Mouse (Mus musculus) Muller cell, postnatal 12 days (primary cell): Measurements from ENCODE around the gene Sult5a1.
"Not testable (repeated sequence)": the region's sequence is repeated elsewhere in the genome, so short reads cannot be mapped to it uniquely, and the experiment has no call there.

ENCODE experiments used
- DNase-seq: peaks from one replicate; pipeline ENCODE4 v3.0.0-alpha.2; 2015; ENCODE audit errors: inconsistent ontology term

Gene Sult5a1

DNA sequence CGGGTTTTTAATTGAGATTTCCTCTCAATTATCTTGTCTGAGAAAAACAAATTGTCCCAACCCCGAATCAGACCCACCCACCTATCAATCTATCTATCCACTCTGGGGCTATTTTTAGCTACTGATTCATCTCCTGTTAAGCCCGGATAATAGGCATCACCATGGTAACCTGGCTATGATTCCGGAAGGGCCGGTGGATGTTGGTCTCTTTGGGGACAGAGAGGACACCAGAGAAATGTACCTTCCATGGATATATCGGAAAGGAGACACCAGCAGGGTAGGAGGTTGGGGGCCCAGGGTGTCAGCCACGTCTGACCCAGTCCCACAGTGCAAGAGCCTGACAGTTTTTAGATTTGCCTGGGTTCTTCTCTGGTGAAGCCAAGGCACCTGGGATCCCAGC, 22.7 kb downstream of the Sult5a1 start:
- peak; percentile 75 for DNase-seq

DNA sequence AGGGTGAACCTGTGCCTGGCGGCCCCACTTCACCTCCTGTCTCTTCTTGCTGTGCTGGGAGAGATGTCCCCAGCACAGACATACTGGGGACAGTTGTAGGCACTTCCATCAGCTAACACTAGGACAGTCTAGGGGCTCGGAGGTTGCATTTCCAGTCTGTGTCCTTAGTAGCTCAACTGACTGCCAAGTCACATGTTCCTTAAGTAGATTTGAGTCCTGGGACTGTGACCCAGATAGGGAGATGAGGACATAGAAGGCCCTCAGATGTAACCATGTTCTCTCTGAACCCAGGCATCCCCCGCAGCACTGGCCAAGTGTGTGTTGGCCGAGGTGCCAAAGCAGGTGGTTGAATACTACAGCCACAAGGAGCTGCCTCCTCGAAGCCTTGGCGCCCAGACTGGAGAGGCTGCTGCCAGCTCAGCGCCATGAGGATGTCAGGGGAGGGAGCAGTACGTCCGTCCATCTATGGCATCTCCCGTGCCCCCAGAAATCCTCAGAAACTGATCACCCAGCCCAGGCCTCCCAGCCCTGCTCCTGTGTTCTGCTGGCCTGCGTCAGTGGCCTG, 23.9 kb downstream of the Sult5a1 start:
- DNase-seq: no peak

DNA sequence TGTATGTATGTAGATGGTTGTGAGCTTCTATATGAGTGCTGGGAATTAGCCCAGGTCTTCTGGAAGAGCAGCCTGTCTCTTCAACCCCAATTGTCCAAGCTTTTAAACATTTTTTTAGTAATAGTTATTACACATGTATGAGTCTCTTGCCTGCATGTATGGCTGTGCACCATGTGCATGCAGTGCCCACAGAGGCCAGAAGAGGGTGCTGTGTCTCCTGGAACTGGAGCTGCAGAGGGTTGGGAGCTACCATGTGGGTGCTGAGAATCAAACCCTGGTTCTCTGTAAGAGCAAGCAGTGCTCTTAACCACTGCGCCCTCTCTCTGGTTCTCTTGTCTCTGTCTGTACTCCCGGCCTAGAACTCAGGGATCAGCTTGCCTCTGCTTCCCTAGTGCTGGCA, 25.2 kb downstream of the Sult5a1 start:
- no peak for DNase-seq

DNA sequence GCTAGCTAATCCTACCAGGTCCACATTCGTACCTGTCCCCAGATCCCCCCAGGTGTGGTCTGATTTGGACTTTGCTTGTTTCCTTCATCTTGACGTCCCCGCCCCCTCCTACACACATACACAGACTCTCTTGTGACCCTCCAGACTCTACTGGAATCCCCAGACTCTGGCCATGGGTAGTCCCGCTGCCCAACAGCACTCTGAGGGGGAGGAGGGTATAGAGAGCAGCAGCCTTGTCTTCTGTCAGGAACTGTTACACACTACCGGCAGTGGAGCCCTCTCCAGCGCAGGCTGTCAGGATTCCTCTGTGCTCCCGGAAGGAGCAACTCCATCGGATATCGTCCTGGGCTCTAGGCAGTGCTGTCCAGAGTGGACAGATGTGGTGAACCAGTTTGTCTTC, 27.1 kb downstream of the Sult5a1 start:
- DNase-seq: no peak

DNA sequence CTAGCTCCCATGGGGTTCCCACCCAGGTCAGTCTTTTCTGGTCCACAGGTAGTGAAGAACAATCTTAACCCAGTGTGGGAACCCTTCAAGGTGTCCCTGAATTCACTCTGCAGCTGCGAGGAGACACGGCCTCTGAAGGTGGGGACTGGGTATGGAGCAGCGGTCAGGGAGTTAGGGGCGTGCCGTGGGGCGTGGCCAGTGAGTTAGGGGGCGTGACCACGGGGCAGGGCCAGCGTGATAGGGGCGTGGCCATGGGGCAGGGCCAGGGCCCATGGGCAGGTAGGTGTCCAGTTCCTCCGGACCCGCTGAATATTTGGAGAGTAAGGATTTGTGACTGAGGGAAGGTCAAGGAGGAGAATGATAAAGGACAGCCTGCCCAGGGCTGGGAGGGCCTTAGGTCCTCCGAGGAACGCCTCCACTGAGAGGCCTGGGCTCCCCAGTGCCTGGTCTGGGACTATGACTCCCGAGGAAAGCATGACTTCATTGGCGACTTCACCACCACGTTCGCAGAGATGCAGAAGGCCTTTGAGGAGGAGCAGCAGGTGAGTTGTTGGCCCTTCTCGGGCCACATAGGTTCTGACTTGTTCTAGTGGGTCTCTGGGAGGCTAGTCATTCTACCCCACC, 31.8 kb downstream of the Sult5a1 start:
- DNase-seq: no peak

DNA sequence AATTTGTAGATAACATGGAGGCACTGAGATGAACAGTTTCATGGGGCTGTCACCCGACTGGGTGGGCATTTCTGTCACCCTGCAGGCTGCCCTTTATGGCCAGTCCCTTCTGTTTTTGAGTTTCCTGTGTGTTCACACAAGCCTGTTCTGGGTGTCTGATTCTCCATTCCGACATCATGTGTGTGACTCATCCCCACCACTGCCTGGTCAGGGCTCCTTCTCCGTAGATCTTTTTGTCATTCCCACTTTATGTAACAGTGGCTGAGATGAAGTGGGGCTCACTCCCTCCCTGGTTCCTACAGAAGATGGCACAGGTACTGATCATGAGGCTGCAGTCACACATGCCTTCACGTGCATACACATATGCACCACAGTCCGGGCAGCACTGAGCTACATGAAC, 35.4 kb downstream of the Sult5a1 start:
- DNase-seq: no peak

DNA sequence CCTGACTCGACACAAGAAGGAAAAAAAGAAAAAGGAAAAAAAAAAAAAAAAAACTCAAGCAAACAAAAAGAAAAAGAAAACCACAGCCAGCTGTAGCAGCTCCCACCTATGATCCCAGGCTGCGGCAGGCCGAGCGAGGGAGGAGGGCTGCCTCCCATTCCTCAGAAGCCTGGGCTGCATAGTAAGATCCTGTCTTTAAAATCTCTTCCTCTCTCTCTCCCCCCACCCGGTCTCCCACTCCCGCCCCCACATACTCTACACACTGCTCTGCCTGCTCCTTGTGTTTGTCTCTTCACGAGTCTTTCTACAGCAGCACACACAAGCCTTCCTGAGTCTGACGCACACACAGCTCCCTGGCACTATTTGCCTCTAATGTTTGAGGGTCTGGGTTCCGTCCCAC, 36.1 kb downstream of the Sult5a1 start:
- DNase-seq: no peak

DNA sequence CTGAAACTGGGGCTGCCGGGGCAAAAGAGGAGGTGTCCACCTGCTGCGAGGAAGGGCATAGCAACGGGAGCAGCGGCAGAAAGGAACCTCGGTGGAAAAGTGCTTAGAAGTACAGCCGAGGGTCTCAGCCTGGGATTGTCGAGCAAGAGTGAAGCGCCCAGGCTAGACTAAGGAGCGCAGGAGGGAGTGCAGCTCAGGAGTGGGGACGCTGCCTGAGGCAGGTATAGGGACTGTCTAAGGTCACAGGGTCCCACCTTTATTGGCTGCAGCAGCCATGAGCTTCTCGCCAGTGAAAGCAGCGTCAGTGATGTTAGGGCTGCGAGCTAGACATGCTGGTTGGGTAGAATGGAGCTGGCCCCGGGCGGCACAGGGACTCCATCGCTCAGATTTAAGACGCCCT, 40.4 kb downstream of the Sult5a1 start:
- DNase-seq: no peak

DNA sequence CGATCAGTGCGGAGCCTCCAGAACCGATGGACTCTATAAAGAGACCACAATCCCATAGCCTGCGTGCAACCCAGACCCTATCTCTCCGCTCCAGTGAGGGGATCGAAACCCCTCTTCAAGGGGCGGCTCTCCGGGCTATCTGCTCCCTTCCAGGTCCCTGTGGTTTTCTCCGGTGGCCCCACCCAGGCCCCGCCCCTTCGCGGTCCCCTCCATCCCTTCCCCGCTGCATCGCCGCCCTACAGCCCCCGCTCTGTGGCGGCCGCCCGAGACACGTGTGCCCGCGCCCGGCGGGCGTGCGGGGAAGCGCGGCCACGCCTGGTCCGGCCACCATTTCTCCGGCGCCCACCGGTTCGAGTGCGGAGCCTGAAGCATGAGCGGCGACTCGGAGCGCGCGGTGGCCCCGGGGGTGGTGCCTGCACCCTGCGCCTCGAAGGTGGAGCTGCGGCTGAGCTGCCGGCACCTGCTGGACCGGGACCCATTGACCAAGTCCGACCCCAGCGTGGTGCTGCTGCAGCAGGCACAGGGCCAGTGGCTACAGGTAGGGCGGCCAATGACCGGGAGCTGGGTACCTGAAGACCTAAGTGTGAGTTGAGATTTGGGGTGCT, 40.9 kb downstream of the Sult5a1 start, which contains the start of gene Cpne7:
TSS of gene Cpne7 (plus strand) at position 248 of the 605 bp plus-strand sequence.
- DNase-seq: no peak

DNA sequence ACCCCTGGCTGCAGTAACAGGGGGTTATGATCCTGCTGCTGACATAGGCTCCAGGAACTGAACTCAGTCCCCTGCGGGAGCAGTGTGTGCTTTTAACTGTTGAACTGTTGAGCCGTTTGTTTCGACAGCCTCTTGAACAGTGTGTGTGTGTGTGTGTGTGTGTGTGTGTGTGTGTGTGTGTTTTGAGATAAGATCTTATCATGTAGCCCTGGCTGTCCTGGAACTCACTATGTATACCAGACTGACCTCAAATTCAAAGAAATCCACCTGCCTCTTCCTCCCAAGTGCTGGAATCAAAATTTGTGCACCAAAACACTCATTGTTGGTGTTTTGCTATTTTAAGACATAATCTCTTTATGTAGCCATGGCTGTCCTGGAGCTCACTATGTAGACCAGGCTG, 43.5 kb downstream of the Sult5a1 start:
- DNase-seq: no peak

DNA sequence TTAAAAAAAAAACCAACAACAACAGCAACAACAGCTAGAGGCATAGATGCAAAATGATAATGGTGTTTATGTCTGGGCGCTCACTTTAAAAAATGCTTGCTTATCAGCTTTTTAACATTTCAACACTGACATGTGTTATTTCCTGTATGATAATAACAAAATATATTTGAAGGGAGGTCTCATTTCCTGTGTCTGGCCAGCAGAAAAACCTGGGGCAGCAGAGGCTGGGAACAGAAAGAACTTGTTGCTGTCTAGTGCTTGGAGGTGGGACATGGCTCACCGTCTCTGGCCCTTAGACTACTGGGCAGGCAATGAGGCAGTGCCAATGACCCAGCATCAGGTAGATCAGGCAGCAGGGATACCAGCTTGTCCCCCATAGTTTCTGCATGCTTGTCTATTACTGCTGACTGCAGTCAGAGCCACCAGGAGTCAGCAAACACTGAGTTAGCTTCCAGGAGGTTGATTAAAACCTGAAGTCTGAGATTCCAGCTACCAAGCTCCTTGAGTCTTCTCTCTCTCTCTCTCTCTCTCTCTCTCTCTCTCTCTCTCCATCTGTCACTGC, 44.1 kb downstream of the Sult5a1 start:
- DNase-seq: no peak

DNA sequence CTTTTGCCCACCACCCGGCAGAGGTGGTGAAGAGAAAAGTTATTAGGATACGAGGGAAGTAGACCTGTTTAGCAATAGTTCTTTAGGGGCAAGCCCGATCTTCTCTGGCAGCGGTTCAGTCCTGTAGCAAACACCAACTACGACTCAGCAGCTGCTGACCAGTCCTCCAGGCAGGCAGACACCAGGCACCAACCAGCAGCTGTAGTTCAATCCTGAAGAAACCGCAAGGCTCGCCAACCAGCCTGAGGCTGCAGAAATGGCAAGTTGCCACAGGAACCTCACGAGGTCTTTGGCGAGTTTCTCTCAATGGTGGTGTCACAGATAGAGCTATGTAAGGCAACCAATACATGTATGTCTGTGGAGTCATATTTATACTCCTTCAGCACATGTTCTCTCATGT, 45.2 kb downstream of the Sult5a1 start:
- no peak for DNase-seq

DNA sequence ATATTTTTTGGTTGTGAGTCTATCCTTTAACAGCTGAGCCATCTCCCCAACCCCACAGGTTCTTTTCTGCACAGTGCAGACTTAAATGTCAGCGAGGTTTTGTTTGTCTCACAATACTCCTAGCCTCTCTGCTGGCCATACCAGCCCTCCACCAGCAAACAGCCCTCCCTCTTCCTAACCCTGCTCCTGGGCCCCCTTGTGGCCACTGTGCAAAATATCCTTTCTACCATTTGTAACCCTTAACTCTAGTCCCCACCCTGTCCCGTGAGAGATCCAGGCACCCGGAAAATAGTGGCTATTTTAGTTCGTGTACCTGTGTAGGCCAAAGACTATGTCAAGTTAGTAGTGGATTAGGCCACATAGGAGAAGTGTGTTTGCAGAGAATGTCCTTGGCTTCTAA, 47.5 kb downstream of the Sult5a1 start:
- peak; percentile 63 for DNase-seq

DNA sequence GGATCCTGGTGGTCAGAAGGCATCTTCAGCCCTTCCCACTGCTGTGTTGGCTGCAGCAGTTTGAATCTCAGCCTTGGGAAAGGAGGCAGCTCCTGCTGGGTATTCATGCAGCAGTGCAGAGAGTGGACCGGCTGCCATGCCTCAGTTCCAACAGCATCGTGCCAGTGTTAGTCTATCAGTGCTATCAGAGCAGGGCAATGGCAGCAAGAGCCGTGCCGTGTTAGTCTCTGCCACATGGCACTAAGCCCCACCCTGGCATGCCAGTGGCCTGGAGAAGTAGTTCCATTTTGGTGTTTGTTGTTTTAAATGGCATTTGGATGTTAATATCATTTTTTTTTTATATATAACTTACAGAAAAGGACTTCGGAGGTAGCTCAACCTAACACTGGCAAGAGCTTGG, 49.2 kb downstream of the Sult5a1 start:
- DNase-seq: no peak

DNA sequence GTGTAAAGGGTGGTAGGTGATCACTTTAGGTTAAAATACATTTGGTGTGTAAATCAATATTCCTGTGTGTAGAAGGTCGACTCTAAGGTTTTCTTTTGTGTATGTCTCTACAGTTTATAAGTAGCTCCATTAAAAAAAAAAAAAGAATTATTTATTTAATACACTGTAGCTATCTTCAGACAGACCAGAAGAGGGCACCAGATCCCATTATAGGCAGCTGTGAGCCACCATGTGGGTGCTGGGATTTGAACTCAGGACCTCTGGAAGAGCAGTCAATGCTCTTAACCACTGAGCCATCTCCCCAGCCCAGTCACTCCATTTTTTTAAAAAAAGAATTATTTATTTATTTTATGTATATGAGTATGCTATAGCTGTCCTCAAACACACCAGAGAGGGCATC, 50.1 kb downstream of the Sult5a1 start:
- no peak for DNase-seq

DNA sequence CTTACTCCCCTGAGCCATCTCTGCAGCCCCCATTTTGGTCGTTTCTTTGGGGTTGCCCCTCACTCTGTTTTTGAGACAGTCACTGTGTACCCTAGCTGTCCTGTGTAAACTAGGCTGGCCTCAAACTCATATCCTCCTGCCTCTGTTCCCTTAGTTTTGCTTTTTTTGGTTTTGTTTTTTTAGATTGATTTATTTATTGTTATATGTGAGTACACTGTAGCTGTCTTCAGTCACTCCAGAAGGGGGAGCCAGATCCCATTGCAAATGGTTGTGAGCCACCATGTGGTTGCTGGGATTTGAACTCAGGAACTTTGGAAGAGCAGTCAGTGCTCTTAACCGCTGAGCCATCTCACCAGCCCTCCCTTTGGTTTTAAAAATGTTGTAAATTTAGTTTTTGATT, 51.6 kb downstream of the Sult5a1 start:
- no peak for DNase-seq

DNA sequence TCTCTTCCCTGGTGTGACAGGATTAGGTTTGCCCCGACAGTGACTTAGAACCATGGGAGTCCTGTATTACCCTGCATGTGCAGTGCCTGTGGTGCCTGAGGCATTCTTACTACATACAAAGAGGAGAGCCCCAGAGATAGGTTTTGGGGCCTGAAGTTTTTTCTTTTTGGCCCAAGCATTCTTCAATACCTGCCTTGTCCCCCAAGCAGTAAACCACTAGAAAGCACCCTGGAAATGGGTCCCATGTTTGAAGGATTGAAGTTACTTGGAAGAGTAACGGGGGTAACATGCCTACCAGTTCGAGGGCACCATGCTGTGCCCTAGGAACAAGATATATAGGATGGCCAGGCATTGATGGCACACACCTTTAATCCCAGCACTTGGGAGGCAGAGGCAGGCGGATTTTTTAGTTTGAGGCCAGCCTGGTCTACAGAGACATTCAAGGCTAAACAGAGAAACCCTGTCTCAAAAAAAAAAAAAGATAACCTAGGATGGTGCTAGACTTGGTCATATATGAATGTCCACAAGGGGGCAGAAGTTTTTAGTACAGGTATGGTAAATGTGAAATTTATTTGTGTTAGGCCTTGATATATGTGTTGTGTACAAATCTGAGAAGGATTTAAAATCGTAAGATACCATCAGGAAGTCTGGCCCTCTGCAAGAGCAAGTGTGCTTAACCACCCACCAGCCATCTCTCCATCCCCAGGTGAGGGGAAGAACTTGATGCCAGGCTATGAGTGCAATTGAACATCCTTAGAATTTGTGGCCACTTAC, 52.4 kb downstream of the Sult5a1 start:
- DNase-seq: peak; percentile 33

DNA sequence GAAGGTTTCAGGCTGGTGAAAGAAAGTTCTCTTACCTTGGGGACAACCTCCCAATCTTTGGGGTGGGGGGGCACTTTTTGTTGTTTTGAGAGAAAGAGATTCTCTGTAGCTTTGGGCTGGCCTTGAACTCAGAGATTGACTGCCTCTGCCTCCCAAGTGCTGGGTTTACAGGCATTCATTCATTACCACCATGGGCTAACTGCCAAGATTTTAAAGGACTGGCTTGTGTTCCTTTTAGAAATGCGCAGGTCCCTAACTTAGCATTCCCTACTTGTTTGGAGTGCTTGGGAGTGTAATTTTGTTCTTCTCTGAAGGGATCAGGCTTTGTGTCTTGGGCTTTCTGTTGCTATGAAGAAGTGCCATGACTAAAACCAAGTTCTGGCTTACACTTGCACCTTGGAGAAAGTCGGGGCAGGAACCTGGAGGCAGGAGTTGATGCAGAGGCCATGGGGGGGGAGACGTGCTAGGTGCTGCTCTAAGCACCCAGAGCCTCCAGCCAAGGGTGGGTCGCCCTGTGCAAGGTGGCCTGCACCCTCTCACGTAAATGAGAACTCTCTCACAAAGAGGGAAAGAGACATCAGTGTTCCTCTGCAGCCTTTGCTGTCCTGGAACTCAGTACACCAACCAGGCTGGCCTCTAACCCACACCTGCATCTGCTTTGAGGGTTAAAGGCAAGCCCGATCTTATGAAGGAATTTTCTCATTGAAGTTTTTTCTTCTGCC, 53.9 kb downstream of the Sult5a1 start:
- DNase-seq: no peak

DNA sequence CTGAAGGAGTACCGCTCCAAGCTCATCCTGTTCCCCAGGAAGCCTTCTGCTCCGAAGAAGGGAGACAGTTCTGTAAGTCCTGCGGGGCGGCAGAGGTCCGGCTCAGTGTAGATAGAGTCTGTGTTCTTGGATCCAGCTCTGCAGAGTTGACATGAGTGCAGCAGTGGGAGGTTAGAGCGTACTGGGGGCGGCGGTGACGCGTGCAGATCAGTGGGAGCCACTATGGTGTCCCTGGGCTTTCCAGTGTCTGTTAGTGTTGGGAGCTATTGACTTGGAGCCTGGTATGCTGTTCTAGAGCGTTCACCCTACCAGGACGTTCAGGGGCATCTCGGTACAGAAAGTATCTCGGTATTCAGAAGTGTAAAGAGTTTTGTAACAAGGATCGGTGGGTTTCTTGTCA, 54.8 kb downstream of the Sult5a1 start:
- no peak for DNase-seq

DNA sequence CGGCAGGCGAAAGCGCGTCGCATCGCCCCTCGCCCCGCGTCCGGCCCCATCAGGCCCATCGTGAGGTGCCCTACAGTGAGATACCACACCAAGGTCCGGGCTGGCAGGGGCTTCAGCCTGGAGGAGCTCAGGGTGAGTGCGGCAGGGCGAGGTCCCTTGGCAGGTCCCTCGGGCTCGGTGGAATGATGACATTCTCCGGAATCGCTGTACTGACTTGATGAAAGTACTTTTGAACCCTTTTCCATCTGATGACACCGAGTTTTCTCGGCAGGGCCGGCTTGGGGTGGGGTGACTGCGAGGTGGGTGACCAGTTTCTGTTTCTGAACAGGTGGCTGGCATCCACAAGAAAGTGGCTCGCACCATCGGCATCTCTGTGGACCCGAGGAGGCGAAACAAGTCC, 55.3 kb downstream of the Sult5a1 start:
- DNase-seq: not testable (repeated sequence)

DNA sequence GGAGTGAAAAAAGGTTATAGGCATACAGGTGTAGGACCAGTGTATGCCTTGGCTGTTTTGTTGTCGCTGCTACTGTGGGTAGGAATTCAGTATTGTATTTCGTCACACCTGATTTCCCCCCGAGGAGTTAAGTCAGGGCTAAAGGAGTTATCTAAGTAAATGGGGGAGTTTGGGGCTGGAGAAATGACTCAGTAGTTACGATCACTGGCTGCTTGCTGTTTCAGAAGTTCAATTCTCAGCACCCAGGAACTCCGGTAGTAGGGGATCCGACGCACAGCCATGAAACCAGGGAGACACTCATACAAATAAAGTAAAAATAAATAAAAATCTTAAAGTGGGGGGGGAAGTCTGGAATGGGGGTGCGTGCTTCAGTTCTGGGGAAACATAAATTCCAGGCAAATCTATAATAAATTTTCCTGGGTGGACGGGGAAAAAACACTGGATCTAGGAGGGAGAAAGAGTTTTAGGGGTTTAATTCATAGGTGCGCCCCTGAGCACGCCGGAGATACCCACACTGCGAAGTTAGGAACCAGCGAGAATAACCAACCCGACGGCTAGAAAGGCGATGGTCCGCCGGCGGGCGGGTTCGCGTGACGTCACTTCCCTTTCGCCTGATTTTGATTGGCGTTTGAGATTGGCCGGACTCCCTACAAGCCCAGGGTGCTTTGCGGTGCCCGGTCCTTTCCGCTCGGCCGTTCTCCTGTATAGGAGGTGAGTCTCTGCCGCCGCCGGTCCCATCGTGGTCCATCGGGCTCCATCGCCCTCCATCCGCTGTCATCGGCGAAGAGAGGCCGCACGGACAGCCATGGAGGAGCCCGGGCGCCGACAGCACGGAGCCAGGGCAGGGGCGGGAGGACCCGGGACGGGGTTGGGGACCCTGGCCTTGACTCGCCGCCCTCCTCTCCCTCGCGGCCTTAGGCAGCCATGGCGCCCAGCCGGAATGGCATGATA, 56.1 kb downstream of the Sult5a1 start, which contains the start of gene Rpl13:
TSS of gene Rpl13 (plus strand) at position 616 of the 951 bp plus-strand sequence.
- DNase-seq: peak; percentile 96
